Mouse (Mus musculus) kidney, adult 2 months (tissue): ENCODE measurements at regions not wholly inside any gene's neighbourhood (a gene's known extent, or its start where the extent isn't known, plus 50 kb on each side); places are given as distances from the start of the nearest gene placed in this dataset.
A peak's percentile ranks its signal among the peaks of the same experiment; 100 is the strongest.

Experiments used
- DNase-seq: peaks from one replicate; pipeline ENCODE4 v3.0.0; 2021
- H3K27ac ChIP-seq: fragments of 200-500 bp; 2 replicates; pipeline ENCODE4 v1.5.1; 2012; ENCODE audit warnings: low read depth, low read length, control low read depth, inconsistent platforms; ENCODE audit not compliant: insufficient read depth
- H3K27me3 ChIP-seq: fragments of 200-500 bp; replicated peaks from 2 replicates; pipeline ENCODE4 v1.6.1; 2012; ENCODE audit warnings: mild to moderate bottlenecking, moderate library complexity, low read length, inconsistent platforms; ENCODE audit not compliant: control insufficient read depth, insufficient read depth
- H3K36me3 ChIP-seq: fragments of 200-500 bp; 2 replicates; pipeline ENCODE4 v1.6.1; 2012; ENCODE audit warnings: mild to moderate bottlenecking, moderate library complexity, low read length, inconsistent platforms; ENCODE audit not compliant: control insufficient read depth, insufficient read depth
- H3K4me1 ChIP-seq: fragments of 200-500 bp; 2 replicates; pipeline ENCODE4 v1.6.1; 2011; ENCODE audit warnings: low read length; ENCODE audit not compliant: control insufficient read depth, insufficient read depth
- H3K4me3 ChIP-seq: fragments of 200-500 bp; 2 replicates; pipeline ENCODE4 v1.5.1; 2011; ENCODE audit warnings: mild to moderate bottlenecking, low read depth, low read length, control low read depth; ENCODE audit not compliant: insufficient read depth
- CTCF ChIP-seq: fragments of 200-500 bp; conservative IDR thresholded peaks from 2 replicates; pipeline ENCODE4 v1.5.1; 2011; ENCODE audit warnings: low read depth, mild to moderate bottlenecking, control low read depth, low read length, moderate library complexity, mixed read lengths; ENCODE audit not compliant: insufficient read depth, insufficient read length
- POLR2A ChIP-seq: fragments of 200-500 bp; IDR thresholded peaks from one replicate; pipeline ENCODE4 v1.6.1; 2011; ENCODE audit warnings: low read depth, low read length, control low read depth
- WGBS: fragments of 180-500 bp; shearing (Covaris S2); methylation state at CpG from one replicate; pipeline ENCODE4 v1.1.7; 2018; 5-methylcytosine and 5-hydroxymethylcytosine counted together

GRCm38 (mm10) chr15:87906310-87906709 lies 362.2 kb downstream of the Fam19a5 start:
- TF ChIP-seq CTCF: no peak
- Histone ChIP-seq H3K27me3 (no peaks in the 10 kb centered on the region), H3K4me1 (no peaks in the 10 kb centered on the region), H3K4me3 (no peak overlapping the region), H3K27ac (no peak overlapping the region), H3K36me3 (no peaks in the 10 kb centered on the region)
- WGBS: 87% methylated on average over 5 of the region's 5 CpGs
- no peak for DNase-seq

GRCm38 (mm10) chr15:87922091-87922490 lies 378.0 kb downstream of the Fam19a5 start:
- H3K4me1 ChIP-seq: no peaks in the 10 kb centered on the region
- H3K27me3 ChIP-seq: no peaks in the 10 kb centered on the region
- H3K4me3 ChIP-seq: no peak overlapping the region
- no peak for TF ChIP-seq POLR2A
- no peak for TF ChIP-seq CTCF
- DNase-seq: no peak
- no peak overlapping the region for H3K27ac ChIP-seq
- no peaks in the 10 kb centered on the region for H3K36me3 ChIP-seq
- 81% methylated on average over 9 of the region's 9 CpGs for WGBS

- WGBS: 86% methylated on average over 4 of the region's 4 CpGs
- no peaks in the 10 kb centered on the region for H3K4me1 ChIP-seq
- no peak for DNase-seq
- H3K27ac ChIP-seq: no peak overlapping the region
- TF ChIP-seq POLR2A (no peak), CTCF (no peak)
- H3K4me3 ChIP-seq: no peak overlapping the region
- H3K27me3 ChIP-seq: no peaks in the 10 kb centered on the region
- H3K36me3 ChIP-seq: no peaks in the 10 kb centered on the region
These were observed 378.8 kb downstream of the Fam19a5 start for GRCm38 (mm10) chr15:87922781-87923446.

- Histone ChIP-seq H3K27ac (no peak overlapping the region), H3K4me1 (no peaks in the 10 kb centered on the region), H3K4me3 (no peak overlapping the region), H3K27me3 (no peaks in the 10 kb centered on the region), H3K36me3 (no peaks in the 10 kb centered on the region)
- TF ChIP-seq POLR2A (no peak), CTCF (no peak)
- WGBS: 40% methylated on average over 9 of the region's 9 CpGs
- DNase-seq: no peak
These were observed 379.8 kb downstream of the Fam19a5 start for GRCm38 (mm10) chr15:87923906-87924305.

- Histone ChIP-seq H3K27me3 (no peaks in the 10 kb centered on the region), H3K4me1 (no peaks in the 10 kb centered on the region), H3K27ac (no peak overlapping the region), H3K4me3 (no peak overlapping the region), H3K36me3 (no peaks in the 10 kb centered on the region)
- TF ChIP-seq CTCF (no peak), POLR2A (no peak)
- 57% methylated on average over 6 of the region's 6 CpGs for WGBS
- DNase-seq: no peak
These were observed 391.9 kb downstream of the Fam19a5 start for GRCm38 (mm10) chr15:87936041-87936440.

- Histone ChIP-seq H3K4me1 (no peaks in the 10 kb centered on the region), H3K27ac (no peak overlapping the region), H3K4me3 (no peak overlapping the region), H3K36me3 (no peaks in the 10 kb centered on the region), H3K27me3 (no peaks in the 10 kb centered on the region)
- peak; percentile 13 for DNase-seq
- TF ChIP-seq CTCF (no peak; the same call in 1 of the 2 replicates), POLR2A (no peak)
- 62% methylated on average over 3 of the region's 3 CpGs for WGBS
These were observed 396.7 kb downstream of the Fam19a5 start for GRCm38 (mm10) chr15:87940837-87941236.

- Histone ChIP-seq H3K4me3 (no peak overlapping the region), H3K27me3 (no peaks in the 10 kb centered on the region), H3K36me3 (no peaks in the 10 kb centered on the region), H3K4me1 (no peaks in the 10 kb centered on the region), H3K27ac (no peak overlapping the region)
- TF ChIP-seq CTCF: no peak
- TF ChIP-seq POLR2A: no peak
- no peak for DNase-seq
- 74% methylated on average over 3 of the region's 3 CpGs for WGBS
These were observed 408.4 kb downstream of the Fam19a5 start for GRCm38 (mm10) chr15:87952531-87952930.
